Mouse (Mus musculus) monocyte, adult 59 days (primary cell): ENCODE measurements around the gene Med28. TPM values are rescaled to one million over a fixed set of nuclear protein-coding genes. Genes with fewer than 3 reads are reported as not detected.

ENCODE experiments used
- total RNA-seq, 2 experiments: library from RNA; stranded (reverse); gene quantifications; one replicate each; pipeline ENCODE4 v1.2.4; 2023

The Med28 gene
- 10 to 100 TPM; 80.3 to 81.7 TPM for total RNA-seq

GRCm38 (mm10) chr5:45519960-45520808 is at the start of gene Med28:
Med28 (plus strand) TSS chr5:45520229.

GRCm38 (mm10) chr5:45493191-45494092 is 26.6 kb upstream of the Med28 start, which contains the start of gene Lap3:
Lap3 (plus strand) TSS chr5:45493374.

Other genes starting within 250 kb of the Med28 start
- 10 to 100 TPM; 34.6 to 38.9 TPM for gene Qdpr, start 70.0 kb upstream of the Med28 start, total RNA-seq
- gene Clrn2, start 66.5 kb upstream of the Med28 start, total RNA-seq, result not detected
- gene Lap3, start 26.9 kb upstream of the Med28 start, total RNA-seq, result 100 to 1,000 TPM in 1 of 2 experiments, 10 to 100 TPM in 1; 97.1 to 116 TPM
- not detected for gene Fam184b, start 119.4 kb downstream of the Med28 start, total RNA-seq
- gene Ncapg, start 149.7 kb downstream of the Med28 start, total RNA-seq, result 1 to 10 TPM; 1.7 TPM